Mouse (Mus musculus) heart, postnatal 36 days (tissue): ENCODE results near the gene Tln1. TPM values are rescaled to one million over a fixed set of nuclear protein-coding genes. Genes with fewer than 3 reads are reported as not detected.

Source experiments
- DNase-seq, 2 experiments: peaks; one replicate each; pipeline ENCODE4 v3.0.0; 2021 to 2022
- intact Hi-C: fragments of 180-260 bp; cut with DNase I; formaldehyde crosslinking; loops from one replicate; pipeline ENCODE4 v1.15.1; 2025
- total RNA-seq, 2 experiments: library from RNA; stranded (reverse); gene quantifications; 2 replicates each; pipeline ENCODE4 v1.2.3; 2021

Tln1 gene
- total RNA-seq, 2 experiments from 2014 or later = 106 to 118 TPM

DNA sequence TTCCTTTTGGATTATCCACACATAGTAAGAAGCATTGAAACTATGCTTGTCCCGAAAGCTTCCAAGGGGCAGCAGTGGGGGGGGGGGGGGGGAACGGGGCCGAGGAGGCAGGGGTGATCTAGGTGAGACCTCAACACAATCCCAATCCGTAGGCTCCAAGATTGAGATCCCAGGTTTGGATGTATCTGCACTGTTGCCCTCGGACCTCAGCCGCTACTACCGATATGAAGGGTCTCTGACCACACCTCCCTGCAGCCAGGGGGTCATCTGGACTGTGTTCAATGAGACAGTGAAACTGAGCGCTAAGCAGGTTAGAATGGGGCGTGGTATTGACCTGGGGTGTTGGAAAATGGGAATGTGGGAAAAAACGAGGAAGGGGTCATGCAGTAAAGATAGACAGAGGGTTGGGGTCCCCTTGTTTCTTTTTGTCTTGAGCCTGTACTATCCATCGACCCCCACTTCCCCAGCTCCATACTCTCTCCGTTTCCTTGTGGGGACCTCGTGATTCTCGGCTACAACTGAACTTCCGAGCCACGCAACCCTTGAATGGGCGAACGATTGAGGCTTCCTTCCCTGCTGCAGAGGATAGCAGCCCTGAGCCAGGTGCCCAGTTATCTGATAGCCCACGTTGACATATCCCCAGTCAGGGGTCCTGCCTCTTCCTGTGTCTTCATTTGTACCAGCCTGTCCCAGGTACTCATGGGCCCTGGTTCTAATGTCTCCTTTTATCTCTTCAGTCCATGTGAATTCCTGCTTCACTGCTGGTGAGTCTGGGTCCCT is 50.6 kb downstream of the Tln1 start:
- no peak for DNase-seq
- intact Hi-C loops = no loop called here

DNA sequence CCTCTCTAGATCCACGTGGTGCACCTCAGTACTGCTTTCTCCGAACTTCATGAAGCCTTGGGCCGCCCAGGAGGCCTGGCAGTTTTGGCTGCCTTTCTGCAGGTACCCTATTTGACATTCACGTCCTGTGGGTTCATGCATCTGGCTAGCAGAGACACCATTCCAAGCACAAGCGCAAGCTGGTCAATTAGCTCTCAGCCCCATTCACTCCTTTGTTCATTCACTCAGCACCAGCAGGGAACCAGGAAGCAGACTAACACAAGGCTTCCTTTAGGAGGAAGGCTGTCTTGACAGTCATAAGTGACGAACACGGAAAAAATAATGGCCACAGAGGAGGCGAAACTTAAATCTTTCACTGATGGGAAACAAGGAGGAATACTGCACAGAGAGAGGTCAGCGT is 53.4 kb downstream of the Tln1 start:
- no peak for DNase-seq
- intact Hi-C loops = no loop called here

DNA sequence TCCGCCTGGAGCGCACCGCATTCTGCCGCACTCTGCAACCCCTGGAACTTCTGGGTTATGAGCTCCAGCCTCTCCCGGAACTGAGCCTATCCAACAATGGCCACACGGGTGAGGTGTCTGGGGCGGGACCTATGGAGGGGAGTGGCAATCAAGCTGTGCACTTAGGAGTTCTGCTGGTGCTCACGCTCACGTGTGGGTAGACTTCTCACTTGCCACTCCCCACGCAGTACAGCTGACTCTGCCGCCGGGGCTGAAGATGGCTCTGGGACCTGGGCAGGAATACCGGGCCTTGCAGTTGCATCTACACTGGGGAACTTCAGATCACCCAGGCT is 53.9 kb downstream of the Tln1 start:
- DNase-seq = peak in 1 of 2 experiments; percentile 42

DNA sequence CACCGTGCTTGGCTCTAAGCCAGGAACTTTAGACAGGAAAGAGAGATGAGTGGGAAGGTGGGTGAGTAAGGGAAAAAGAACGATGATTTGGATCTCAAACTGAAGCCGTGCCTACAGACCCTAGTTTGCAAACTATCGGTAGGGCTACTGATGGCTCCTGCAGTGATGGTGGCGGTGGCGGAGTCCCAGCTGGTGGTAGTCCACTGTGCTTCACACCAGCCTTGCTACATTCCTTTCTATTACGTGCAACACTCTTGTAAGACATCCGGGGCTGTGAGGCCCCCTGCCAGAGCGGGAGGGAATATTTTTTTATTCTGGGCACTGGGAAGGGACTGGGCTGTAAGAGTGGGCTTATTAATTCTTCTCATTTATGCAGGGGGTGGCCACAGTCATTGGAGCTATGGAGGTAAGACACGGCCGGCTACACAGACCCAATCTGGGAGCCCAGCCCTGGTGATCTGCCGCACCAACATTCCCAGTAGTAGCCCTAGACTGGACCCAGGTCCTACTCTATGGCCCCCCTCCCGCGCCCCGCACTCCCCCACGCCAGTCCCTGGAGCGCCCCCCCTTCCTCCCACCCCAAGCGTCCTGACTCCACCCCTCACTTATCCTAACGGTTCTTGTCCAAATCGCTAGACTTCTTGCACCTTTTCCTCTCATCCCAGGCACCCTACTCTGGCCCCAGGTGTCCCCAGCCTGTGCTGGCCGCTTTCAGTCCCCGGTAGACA is 54.4 kb downstream of the Tln1 start:
- no peak for DNase-seq
- intact Hi-C loops = no loop called here

More for the DNA sequence above, 53.9 kb downstream of the Tln1 start:
- intact Hi-C loops = no loop called here

DNA sequence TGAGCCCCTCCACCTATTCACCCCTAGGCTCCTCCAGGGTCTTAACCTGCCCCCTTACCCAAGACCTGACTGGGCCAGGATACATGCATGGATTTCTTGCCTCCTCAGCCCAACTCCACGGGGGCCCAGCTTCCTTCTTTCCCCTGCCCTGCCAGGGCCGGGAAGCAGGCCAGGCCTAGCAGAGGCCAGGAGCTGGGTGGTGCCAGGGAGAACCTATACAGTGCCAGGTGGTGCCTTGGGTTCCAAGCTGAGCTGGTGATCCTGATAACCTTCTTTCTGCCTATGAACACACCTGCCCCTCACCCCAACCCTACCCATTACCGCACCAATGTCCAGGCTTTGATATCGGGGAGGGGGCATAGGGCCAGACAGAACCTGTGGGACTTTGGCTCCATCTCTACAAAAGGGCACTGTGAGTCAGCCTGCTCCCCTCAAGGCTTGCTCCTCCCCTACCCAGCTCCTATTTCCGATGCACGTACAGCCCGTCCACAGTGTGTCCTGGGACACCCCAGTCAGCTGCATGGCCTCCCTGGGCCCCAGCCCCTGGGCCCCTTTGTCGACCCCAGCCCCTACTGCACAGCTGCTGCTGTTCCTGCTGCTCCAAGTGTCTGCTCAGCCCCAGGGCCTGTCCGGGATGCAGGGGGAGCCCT is 55.8 kb downstream of the Tln1 start, which contains the start of gene Car9:
Gene Car9 (plus strand): TSS at position 431 of the 650 bp plus-strand sequence.
- DNase-seq = peak in 1 of 2 experiments; percentile 36
- intact Hi-C loops = no loop called here

DNA sequence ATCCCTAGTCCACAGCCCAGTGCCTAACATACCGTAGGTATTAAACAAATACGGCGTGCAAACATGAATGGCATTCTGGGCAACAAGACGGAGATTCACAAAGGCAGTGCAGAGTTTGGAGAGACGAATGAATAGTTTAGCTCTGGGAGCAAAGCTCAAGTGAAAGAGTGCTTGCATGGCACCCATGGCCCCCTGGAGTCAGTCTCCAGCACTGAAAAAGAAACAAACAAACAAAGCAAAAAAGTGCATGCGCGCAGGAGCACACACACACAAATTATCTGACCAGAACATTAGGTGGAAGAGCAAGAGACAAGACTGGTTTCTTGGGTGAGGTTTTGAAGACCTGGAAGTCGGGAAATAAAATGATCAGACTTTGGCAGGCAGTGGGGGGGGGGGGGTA is 56.4 kb downstream of the Tln1 start:
- DNase-seq = no peak
- intact Hi-C loops = no loop called here

DNA sequence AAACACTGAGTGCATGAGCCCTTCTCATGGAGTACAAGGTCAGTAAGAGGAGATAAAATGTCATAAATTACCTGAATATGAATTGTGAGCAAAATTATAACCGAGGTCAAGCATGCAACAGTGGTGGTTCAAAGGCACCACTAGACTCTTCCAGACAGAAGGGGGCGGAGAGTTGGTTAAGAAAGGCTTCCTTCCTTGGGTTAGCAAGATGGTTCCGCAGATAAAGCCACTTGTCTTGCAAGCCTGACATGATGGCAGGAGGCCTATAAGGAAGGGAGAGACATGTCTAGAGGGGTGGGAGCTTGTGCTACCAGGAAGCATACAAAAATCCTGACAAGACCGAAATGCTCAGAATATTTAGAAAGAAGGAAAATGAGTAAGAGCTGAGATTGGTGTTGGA is 58.2 kb downstream of the Tln1 start:
- intact Hi-C loops = no loop called here
- no peak for DNase-seq

DNA sequence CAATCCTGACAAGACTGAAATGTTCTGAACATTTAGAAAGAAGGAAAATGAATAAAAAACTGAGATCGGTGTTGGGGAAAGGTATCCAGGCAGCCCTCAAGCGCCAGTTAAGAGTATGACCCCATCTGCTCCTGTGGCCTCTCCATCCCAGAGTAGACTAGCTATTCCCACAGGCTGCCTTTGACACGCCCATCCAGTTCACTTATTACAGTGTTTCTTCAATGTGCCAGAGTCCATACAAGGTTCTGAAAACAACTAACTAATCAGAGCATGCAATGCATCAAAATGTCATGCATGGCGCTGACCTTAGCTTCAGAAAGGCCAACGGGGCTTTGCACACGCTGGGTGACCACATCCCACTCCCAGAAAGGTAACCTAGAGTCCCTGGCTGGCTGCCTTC is 59.0 kb downstream of the Tln1 start:
- intact Hi-C loops = no loop called here
- DNase-seq = no peak

DNA sequence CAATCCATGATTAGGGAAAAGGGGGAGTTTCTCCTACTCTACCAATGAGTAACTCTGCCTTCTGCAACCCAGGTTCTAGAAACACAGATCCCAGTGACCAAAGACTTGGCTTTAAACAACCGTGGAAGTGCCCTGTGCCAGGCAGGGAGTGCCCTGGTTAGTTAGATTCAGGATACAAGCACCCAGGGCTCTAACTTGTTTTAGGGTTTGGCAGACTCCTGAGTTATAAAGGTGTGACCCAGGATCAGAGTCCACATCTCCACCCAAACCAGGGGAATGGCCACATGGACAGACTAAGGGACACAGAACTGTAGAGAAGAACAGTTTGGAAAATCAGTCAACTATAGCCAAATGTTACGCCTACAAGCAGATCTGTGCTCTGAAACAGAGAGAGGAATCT is 59.5 kb downstream of the Tln1 start:
- DNase-seq = no peak
- intact Hi-C loops = no loop called here

DNA sequence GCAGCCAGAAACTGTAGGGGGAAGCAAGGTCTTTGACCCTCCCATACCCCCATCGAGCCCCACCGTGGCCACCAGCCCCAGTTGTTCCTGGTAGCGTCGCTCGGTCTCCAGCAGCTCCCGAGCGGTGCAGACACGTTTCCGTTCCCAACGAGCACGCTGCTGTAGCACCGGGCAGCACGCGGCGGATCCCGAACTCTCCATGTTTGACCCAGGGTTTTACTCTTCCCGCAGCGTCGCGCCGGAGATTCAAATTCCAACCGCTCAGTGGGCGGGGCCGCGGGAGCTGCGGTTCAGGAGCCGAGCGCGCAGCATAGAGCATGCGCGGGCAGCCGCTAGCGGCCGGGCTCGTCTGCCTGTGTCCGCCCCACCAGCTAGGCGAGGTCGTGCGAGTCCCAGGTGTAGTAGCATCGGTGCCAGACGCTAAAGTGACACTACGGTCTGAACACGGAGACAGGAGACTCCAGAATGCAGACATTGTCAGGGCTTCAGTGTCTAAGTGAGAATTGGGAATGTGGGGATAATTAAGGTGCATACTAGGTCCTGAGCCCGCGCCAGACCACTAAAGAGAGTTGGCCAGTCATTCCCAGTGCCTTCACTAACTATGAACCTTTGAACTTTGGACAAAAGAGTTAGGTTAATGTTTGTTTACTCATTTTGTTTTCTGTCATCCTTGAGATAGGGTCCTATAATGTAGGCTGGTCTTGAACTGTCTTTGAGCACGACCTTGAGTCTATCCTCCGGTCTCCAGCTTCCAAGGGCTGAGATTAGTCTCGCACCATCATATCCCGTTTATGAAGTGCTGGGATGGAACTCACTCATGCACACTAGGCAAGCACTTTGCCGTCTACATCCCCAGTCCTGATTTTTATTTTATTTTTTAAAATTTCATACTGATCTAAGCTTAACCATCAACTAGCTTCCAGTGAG is 62.8 kb downstream of the Tln1 start, which contains the start of gene Arhgef39:
Gene Arhgef39 (minus strand): TSS at position 289 of the 927 bp plus-strand sequence.
- intact Hi-C loops = loop anchor here (2.0 kb wide), 1 partner anchor 23 kb away; the partner anchor contains the start of gene Tpm2
- peak; percentile 81 to 82 for DNase-seq

DNA sequence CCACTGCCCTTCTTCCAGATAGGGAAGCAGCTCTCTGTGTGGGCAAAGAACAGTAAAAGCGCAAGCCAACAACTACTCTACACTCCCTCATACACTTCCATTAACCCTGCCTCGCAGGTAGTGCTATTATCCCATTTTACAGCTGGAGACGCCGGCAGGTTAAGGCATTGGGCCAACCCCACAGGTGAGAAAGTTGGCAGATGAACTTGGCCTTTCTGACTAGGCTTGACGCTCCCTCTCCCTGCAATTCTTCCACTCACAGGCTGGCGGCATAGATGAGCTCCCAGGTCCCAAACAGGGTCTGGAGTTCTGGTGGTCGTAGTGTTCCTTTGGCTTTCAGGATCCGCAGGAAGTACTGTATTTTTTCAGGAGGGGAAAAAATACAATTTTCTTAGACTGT is 63.5 kb downstream of the Tln1 start:
- intact Hi-C loops = loop anchor here (2.0 kb wide), 1 partner anchor 24 kb away; the partner anchor contains the start of gene Tpm2
- DNase-seq = no peak

DNA sequence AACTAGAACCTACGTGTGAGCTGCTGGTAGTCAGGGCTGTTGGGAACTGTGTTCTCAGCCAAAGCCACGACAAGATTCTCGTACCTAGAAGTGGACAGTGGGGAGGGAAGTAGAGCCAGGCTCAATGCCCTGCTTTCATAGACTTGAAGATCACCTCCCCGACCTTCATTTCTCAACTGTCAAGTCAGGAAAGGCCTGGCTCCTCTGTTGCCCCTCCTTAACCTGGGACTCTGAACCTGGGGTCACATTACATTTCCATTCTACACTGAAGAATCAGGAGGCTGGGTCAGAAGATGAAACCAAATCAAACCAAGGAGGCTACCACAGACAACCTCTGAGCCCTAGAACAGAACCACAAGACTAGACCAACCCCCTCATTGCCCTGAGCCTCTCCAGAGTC is 64.5 kb downstream of the Tln1 start:
- intact Hi-C loops = loop anchor here (2.0 kb wide), 1 partner anchor 25 kb away; the partner anchor contains the start of gene Tpm2
- DNase-seq = no peak

DNA sequence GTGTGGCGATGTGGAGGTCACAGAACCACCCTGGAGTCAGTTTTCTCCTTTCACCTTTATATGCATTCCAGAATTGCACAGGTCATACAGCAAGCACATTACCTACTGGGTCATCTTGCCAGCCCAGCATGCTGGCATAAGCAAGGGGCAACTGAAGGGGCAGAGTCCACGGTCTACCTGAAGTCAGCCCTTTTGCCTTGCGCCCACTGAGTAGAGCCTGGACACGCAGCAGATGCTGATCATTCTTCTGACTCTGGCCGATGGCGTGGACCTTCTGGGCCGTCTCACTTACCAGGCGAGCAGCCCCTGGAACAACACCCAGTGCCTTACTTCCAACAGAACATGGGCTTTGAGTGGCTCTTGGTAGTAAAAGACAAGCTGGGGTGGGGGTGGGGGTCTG is 65.1 kb downstream of the Tln1 start:
- intact Hi-C loops = no loop called here

DNA sequence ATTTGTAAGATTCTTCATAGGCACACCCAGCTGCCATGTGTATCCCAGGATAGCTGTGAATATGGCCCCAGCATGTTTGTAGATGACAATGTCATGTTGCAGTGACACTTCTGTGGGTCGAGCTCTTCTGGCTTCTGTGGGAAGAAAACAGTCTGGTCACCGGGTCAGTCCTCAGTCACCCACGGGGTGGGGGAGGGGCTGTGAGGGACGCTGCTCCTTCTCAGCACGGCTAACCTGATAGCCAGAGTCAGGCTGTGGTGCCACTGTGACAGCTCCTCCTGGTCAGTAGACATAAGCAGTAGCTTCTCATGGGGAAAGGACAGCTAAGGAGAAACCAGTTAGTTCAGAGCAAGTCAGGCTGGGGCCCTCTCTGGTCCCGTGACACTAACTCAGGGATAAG is 65.9 kb downstream of the Tln1 start:
- intact Hi-C loops = no loop called here
- DNase-seq = no peak

More for the DNA sequence above, 65.1 kb downstream of the Tln1 start:
- DNase-seq = no peak

DNA sequence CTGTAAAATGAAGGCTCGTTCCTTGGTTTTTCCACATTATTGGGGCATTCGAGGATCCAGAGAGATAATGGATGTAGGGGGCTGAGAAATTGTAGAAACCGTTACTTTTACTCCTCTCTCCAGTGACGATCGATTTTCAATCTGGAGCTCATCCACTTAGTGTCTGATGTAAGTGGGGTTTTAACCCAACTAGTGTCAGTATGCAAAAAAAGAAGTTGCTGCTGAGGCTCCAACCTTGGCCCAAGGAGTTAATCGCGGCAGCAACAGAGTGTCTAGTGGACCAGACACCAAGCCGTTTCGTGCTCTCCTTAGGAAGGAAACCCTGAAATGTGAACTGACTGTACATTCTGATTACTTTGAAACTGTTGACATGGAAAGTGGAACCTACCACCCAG is 68.6 kb downstream of the Tln1 start:
- no peak for DNase-seq
- intact Hi-C loops = loop anchor here (2.0 kb wide), 1 partner anchor 67 kb away; no protein-coding TSS in a partner anchor

DNA sequence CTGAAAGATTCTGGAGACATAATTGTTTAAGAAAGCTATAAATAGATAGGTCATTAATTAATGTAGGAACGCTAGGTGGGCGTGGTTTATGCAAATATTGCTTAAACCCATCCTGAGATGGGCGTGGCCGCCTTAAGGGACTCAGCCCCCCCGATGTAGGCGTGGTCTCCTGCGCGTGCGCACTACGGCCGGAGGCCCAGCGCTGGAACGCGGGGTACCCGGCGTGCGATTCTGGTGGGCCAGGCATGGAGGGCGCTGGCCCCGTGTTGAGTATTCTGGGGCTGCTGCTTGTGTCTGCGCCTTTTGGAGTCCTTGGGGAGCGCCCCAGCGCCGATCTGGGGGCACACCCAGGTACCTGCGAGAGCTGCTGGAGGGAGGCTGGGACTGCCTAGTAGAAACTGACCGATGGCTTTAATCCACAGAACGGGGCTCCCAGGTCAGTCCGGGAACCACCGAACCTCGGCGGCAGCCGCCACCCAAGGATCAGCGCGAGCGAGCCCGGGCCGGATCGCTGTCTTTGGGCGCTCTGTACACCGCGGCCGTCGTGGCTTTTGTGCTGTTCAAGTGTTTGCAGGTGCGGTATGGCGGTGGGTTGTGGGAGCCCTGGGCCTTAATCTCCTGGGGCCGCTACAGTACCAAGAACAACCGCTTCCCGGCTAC is 69.2 kb downstream of the Tln1 start:
- intact Hi-C loops = loop anchor here (2.0 kb wide), 1 partner anchor 67 kb away; no protein-coding TSS in a partner anchor
- peak; percentile 97 to 99 for DNase-seq

DNA sequence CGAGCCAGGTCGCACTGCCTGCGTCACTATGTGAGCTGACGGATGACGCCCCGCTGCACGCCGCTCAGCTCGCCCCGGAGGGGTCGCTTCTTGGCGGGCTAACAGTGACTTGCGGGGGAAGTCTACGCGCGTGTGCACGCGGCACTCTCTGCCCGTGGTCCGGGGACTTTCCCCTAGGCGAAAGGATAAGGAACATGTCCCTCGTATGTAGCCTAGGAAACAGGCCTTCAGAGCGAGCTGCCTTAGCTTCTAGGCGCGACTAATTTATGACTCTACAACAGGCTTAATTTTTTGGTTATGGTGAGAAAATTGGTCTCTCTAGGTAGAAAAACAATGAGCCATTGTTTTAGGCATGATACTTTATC is 69.7 kb downstream of the Tln1 start, which contains the start of gene Ccdc107:
Gene Ccdc107 (plus strand): TSS at position 80 of the 365 bp plus-strand sequence.
- intact Hi-C loops = loop anchor here (2.0 kb wide), 1 partner anchor 68 kb away; no protein-coding TSS in a partner anchor

DNA sequence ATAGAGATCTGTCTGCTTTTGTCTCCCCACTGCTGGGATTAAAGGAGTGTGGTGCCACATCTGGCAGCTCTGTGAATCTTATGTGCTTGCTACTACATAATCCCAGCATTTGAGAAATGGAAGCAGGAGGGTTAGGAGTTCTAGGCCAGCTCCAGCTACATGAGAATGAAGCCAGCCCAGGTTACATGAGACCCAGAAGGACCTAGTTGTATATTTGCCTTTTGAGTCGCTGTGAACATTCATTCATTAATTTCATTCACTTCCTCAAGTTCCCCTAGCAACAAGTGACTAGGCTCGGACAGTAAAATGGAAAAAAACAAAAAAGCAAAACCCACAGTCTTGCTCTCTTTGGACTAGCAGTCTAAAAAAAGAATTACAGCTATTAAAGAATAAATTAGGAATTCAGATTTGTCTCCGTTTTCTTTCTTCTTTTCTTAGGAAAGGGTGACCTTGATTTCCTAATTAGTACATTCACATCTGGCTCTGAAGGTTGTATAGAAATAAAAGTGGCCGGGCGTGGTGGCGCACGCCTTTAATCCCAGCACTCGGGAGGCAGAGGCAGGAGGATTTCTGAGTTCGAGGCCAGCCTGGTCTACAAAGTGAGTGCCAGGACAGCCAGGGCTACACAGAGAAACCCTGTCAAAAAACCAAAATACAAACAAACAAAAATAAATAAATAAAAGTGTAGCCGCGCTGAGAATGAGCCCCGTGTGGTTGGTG is 70.2 kb downstream of the Tln1 start:
- intact Hi-C loops = loop anchor here (2.0 kb wide), 1 partner anchor 69 kb away; no protein-coding TSS in a partner anchor

More for the DNA sequence above, 69.7 kb downstream of the Tln1 start, which contains the start of gene Ccdc107:
- DNase-seq = peak; percentile 84 to 87

DNA sequence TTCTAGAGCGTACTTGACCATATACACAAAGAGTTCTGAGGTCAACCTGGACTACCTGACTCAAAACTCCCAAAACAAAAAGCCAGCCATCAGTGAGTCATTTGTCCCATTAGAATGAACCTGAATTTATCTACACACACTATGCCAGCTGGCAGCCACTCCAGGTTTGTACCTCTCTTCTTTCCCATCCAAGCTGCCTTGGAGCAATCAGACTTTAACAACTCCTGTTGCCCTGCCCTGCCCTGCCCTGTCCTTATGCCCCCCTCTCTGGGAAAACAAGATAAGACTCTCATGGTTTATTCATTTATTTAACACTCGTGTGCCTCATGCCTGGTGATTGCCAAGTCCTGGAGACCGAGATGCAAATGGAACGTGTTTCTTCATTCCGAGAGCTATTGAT is 71.7 kb downstream of the Tln1 start:
- intact Hi-C loops = no loop called here
- peak in 1 of 2 experiments; percentile 22 for DNase-seq

More for the DNA sequence above, 70.2 kb downstream of the Tln1 start:
- no peak for DNase-seq
